In genomic region chr19:45552187-45552586, GRCm38 (mm10) we compare ENCODE assay signal across 16 mouse cellular contexts. TPM values are rescaled to one million over a fixed set of nuclear protein-coding genes. Genes with fewer than 3 reads are reported as not detected.
A peak's percentile ranks its signal among the peaks of the same experiment; 100 is the strongest.
DNase-seq lines count a peak whose midpoint lies in the region; ATAC-seq and TF ChIP-seq lines count a peak whose summit lies in the region.
"Had no signal": no experiment of that assay in that cellular context is flagged by ENCODE, and none has a peak within 500 bp of the region (broad histone marks: within the 10 kb centered on the region; RNA-seq: fewer than 3 reads in every experiment).

No protein-coding gene starts in this region.

- no peak for TF ChIP-seq CTCF in stomach, postnatal 0 days (IDR thresholded peaks at IDR 0.05; ENCODE audit: low read depth)

- peaks cover 22% of the 10 kb centered on the region for H3K27me3 ChIP-seq in limb, embryonic 10.5 days (ENCODE audit: low read depth, poor library complexity, severe bottlenecking)
- H3K27me3 ChIP-seq in stomach, postnatal 0 days (ENCODE audit: control insufficient read depth, insufficient read depth, low read length) = no peaks in the 10 kb centered on the region

- no peak overlapping the region for H3K4me3 ChIP-seq in limb, embryonic 10.5 days
- no peak overlapping the region for H3K4me3 ChIP-seq in stomach, postnatal 0 days (ENCODE audit: low read depth, low read length)
- H3K4me3 ChIP-seq: midbrain, embryonic 13.5 days had no signal

- WGBS in limb, embryonic 10.5 days = 47% methylated on average over 6 of the region's 6 CpGs
- 51% methylated on average over 6 of the region's 6 CpGs for WGBS in stomach, postnatal 0 days

- peak; percentile 75 for DNase-seq in kidney, postnatal 10 days
- no peak for DNase-seq in kidney, adult 9 months
- peak; percentile 60 for DNase-seq in thymus, postnatal 0 days (ENCODE audit: low spot score)
- DNase-seq in thymus, adult 18-20 months = no peak
- no peak for DNase-seq in limb, embryonic 10.5 days (ENCODE audit: low spot score)
- no peak for DNase-seq in stomach, postnatal 0 days (ENCODE audit: low spot score)
- DNase-seq in layer of hippocampus, postnatal 25 days (ENCODE audit: extremely low spot score in 1 of 2, low spot score in 1 of 2) = no peak
- DNase-seq in testis, postnatal 10 days (ENCODE audit: low spot score) = no peak
- DNase-seq: cerebellum, adult 9-10 months; gastrocnemius, postnatal 36 days; heart, postnatal 10 days; layer of hippocampus, adult 9-11 months; right cerebral cortex, postnatal 14 days had no signal

- H3K9me3 ChIP-seq in limb, embryonic 10.5 days (replicated peaks) = no peaks in the 10 kb centered on the region
- no peaks in the 10 kb centered on the region for H3K9me3 ChIP-seq in stomach, postnatal 0 days (ENCODE audit: control insufficient read depth, low read length)
- H3K9me3 ChIP-seq: midbrain, embryonic 13.5 days had no signal

- H3K4me2 ChIP-seq in stomach, postnatal 0 days (replicated peaks; ENCODE audit: low read depth) = no peak overlapping the region
- H3K4me2 ChIP-seq: midbrain, embryonic 13.5 days had no signal

- ATAC-seq in stomach, postnatal 0 days (ENCODE audit: low FRiP score, low TSS enrichment) = peak; percentile 33; the same call in 1 of the 2 replicates
- ATAC-seq: hindbrain, embryonic 16.5 days; midbrain, embryonic 13.5 days; Patski had no signal

- peak overlapping the region; percentile 16; the same call in 1 of the 2 replicates for H3K27ac ChIP-seq in limb, embryonic 10.5 days
- H3K27ac ChIP-seq in stomach, postnatal 0 days (replicated peaks) = no peak overlapping the region
- H3K27ac ChIP-seq: midbrain, embryonic 13.5 days had no signal

- peaks cover 46% of the 10 kb centered on the region for H3K4me1 ChIP-seq in limb, embryonic 10.5 days
- no peaks in the 10 kb centered on the region for H3K4me1 ChIP-seq in stomach, postnatal 0 days (replicated peaks; ENCODE audit: control insufficient read depth, insufficient read depth)

- no peak for TF ChIP-seq EP300 in stomach, postnatal 0 days (optimal IDR thresholded peaks at IDR 0.05)

- H3K9ac ChIP-seq in stomach, postnatal 0 days (ENCODE audit: low read length) = no peak overlapping the region
- H3K9ac ChIP-seq: midbrain, embryonic 13.5 days had no signal

- H3K36me3 ChIP-seq in limb, embryonic 10.5 days = peaks cover 53% of the 10 kb centered on the region
- H3K36me3 ChIP-seq in stomach, postnatal 0 days (ENCODE audit: control insufficient read depth, insufficient read depth, low read length) = no peaks in the 10 kb centered on the region; the same call in 1 of the 2 replicates

RNA-seq across cellular contexts. Expression of gene Poll, which starts 8.1 kb away (rescaled TPM):
- polyA plus RNA-seq in thymus, postnatal 0 days (2015; fragmentation: Nextera tagmentation; extraction: Ambion mirVana) = 5.1 and 5.7 TPM in 2 replicates
- 22.6 and 25.9 TPM in 2 replicates for polyA plus RNA-seq in limb, embryonic 10.5 days (2016; fragmentation: Nextera tagmentation; extraction: Ambion mirVana)
- polyA plus RNA-seq in stomach, postnatal 0 days (2015; fragmentation: Nextera tagmentation; extraction: Ambion mirVana) = 6.0 and 6.1 TPM in 2 replicates
- total RNA-seq in layer of hippocampus, postnatal 25 days (2021) = 1 to 10 TPM; 8.3 to 9.4 TPM

RNA-seq across cellular contexts. Expression of gene Gm17018, which starts 8.2 kb away (rescaled TPM):
- polyA plus RNA-seq in thymus, postnatal 0 days (2015; fragmentation: Nextera tagmentation; extraction: Ambion mirVana) = 49.5 and 54.3 TPM in 2 replicates
- polyA plus RNA-seq in limb, embryonic 10.5 days (2016; fragmentation: Nextera tagmentation; extraction: Ambion mirVana) = 43.0 and 43.6 TPM in 2 replicates
- polyA plus RNA-seq in stomach, postnatal 0 days (2015; fragmentation: Nextera tagmentation; extraction: Ambion mirVana) = 28.8 and 30.4 TPM in 2 replicates
- total RNA-seq in layer of hippocampus, postnatal 25 days (2021) = 10 to 100 TPM; 58.9 to 62.1 TPM

Comparison
In these comparisons a context has a peak if more than half of its experiments do, and no peak if none do; other contexts are left out.
1. DNase-seq: peak in kidney, postnatal 10 days (single experiment) and thymus, postnatal 0 days (single experiment); none in kidney, adult 9 months (single experiment), thymus, adult 18-20 months (0 of 2), limb, embryonic 10.5 days (single experiment), stomach, postnatal 0 days (single experiment), layer of hippocampus, postnatal 25 days (0 of 2) and testis, postnatal 10 days (single experiment).